Mouse (Mus musculus) mouse embryonic stem cell (cell line): Measurements from ENCODE around the gene Zcchc10.
"Not testable (repeated sequence)": the region's sequence is repeated elsewhere in the genome, so short reads cannot be mapped to it uniquely, and the experiment has no call there.

ENCODE experiments used
- in situ Hi-C, 2 experiments: fragments of 300-500 bp; cut with MboI; formaldehyde crosslinking; loops; 1 replicate in 1 of 2; 3 replicates in 1 of 2; pipeline ENCODE4 v1.14.3; 2019 to 2020; ENCODE audit warnings: low sequenced_read_pairs in 2 of 2, low pct_unique_long_range_greater_than_20kb in 1 of 2, mixed read lengths in 1 of 2; ENCODE audit not compliant: unreplicated experiment in 1 of 2

Gene Zcchc10

DNA sequence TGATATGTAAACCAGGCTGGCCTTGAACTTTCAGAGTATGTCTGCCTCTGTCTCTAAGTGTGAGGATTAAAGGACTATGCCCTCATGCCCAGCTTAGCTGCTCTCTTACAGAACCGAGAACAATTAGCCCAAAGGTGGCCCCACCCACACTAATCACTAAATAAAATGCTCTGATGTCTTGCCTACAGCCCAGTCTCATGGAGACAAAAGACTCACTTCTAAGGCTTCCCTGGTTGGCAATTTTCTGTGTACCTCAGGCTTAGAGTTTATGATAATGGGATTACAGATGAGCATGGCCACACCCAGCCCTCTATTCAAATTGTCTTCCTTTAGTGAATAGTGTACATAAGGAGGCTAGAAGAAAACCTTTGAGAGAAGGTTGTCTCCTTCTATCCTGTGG, 13.1 kb upstream of the Zcchc10 start:
- in situ Hi-C loops = no loop called here

DNA sequence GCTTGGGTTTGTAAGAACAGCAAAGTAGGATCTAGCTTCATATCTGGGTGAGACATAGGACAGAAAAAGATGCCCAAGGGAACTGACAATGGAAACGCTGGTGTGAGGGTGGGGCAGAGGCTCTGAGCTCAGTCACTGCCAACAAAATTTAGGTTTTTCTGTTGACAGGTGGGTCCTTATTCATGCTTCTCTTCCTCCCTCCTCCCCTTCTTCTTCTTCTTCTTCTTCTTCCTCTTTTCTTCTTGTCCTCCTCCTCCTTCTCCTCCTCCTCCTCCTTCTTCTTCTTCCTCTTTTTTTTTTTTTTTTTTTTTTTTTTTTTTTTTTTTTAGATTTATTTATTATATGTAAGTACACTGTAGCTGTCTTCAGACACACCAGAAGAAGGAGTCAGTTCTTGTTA, 11.7 kb upstream of the Zcchc10 start:
- in situ Hi-C loops = not testable (repeated sequence)

DNA sequence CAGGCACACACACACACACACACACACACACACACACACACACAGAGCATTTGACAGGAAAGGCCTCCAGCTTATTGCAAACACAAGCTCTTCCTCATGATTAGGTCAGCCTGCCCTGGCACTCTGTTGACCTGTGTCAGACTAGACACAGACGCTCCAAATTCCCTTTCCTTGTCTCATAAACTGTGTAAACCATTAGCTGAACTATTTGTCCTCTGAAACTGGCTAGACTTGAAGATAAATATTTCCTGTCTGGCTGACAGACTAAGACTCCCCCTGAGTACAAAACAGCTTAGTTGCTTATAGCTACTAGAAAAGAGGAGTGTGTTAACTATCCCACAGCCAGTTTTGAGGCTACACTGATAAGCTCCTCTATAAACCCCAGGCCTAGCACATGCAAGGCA, 9.7 kb upstream of the Zcchc10 start:
- in situ Hi-C loops = no loop called here

DNA sequence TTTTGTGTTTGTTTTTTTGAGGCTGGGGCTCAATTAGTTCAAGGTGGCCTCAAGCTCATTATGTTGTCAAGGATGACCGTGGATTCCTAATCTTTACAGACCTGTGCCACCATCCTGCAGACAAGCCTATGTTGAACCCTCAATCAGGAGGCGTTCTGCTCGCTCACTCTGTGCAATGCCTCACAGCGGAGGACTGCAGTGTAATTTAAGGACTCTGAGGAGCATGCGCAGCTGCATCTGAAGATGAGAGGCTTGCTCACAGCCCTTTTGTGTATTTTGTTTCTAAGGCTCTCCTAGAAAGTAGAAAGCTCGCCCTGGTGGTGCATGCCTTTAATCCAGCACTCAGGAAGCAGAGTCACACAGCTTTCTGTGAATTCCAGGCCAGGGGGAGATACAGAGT, 7.5 kb upstream of the Zcchc10 start:
- in situ Hi-C loops = no loop called here

DNA sequence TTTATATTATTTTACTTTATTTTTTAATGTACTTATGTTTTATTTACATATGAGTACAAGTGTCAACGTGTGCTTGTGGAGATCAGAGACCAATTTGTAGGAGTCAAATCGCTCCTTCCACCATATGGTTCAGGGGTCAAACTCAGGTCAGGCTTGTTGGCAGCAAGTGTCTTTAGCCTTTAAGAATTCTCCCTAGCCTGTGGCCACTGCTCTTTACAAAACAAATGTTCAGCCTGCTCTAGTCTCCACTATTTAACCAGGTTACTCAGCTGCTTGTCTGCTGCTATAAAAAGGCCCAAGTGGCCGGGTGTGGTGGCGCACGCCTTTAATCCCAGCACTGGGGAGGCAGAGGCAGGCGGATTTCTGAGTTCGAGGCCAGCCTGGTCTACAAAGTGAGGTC, 6.4 kb upstream of the Zcchc10 start:
- in situ Hi-C loops = no loop called here

DNA sequence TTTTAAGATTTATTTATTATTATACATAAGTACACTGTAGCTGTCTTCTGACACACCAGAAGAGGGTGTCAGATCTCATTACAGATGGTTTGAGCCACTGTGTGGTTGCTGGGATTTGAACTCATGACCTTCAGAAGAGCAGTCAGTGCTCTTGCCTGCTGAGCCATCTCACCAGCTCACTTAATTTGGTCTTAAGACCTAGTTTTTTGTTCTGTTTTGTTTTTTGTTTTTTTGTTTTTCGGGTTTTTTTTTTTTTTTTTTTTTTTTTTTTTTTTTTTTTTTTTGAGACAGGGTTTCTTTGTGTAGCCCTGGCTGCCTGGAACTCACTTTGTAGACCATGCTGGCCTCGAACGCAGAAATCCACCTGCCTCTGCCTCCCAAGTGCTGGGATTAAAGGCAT, 5.9 kb upstream of the Zcchc10 start:
- in situ Hi-C loops = not testable (repeated sequence)

DNA sequence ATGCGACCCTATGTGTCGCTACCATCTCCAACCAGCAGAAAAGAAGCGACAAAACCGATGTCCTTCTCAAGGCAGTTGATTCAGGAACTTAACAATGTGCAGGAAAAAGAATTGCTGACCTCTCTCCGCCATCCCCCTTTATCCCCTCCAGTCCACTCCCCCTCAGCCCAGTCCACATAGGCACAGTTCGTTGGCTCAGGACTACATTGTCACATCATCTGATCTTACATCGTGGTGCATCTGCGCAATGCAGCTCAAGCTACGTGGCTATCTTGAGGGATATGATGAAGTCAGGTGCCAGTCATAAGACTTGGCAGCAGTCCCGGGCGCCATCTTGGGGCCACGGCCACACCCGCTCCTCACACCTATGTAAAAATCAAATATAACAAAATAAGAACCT, 4.6 kb upstream of the Zcchc10 start:
- in situ Hi-C loops = not testable (repeated sequence)

DNA sequence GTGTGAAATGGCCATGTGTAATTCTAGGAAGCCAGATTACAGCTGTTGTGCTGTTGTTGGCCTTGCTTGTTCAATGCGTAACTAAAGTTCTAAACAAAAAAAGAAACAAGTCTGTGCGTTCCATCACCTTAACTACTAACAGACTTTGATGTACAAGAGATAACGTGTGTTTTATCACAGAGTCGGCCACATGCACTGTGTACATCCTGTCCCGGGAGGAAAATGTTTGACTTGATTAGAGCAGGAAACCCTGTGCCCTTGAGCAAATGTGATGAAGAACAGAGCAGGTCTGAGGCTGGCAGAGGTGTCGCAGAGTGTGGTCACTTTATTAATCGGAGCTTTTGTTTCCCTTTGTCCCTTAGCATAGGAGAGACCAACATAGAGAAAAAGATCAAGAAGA, 5.8 kb downstream of the Zcchc10 start:
- in situ Hi-C loops = no loop called here

DNA sequence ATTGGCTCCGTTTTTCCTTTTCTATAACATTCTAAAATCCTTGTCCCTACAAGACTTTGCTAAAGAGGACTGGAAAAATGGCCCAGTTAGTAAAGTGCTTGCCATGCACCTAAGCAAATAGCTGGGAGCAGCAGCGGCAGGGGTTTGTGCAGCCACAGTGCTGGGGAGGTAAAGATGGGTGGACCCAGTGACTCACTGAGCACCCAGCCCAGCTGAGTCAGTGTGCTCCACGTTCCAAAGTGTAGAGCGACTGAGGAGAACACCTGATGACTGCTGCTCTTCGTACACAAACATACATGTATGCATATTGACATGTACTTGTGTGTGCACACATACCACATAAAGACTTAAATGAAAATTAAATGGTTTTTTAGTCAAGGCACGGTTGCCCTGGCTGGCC, 6.6 kb downstream of the Zcchc10 start:
- in situ Hi-C loops = no loop called here

DNA sequence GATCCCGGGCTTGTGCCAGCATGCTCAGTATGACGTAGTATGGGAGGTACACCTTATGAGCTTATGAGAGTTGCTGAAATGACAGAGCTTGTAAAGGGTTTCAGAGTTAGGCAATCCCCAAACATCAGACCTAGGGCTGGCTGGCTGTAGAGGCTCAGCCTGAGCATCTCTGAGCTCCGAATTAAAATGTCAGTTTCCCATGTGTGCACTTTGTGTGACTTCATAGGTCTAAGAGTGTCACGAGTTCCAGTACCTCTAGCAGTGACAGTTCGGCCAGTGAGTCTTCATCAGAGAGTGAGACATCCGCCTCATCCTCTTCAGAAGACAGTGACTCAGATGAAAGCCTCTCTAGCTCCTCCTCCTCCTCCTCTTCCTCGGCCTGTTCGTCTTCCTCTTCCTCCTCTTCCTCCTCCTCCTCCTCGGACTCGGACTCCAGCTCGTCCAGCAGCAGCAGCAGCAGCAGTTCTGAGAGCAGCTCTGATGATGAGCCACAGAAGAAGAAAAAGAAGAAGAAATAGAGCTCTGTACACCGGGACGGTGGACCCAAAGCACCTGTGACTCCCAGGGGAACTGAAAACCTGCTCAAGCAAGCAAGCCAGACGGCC, 7.7 kb downstream of the Zcchc10 start:
- in situ Hi-C loops = no loop called here

DNA sequence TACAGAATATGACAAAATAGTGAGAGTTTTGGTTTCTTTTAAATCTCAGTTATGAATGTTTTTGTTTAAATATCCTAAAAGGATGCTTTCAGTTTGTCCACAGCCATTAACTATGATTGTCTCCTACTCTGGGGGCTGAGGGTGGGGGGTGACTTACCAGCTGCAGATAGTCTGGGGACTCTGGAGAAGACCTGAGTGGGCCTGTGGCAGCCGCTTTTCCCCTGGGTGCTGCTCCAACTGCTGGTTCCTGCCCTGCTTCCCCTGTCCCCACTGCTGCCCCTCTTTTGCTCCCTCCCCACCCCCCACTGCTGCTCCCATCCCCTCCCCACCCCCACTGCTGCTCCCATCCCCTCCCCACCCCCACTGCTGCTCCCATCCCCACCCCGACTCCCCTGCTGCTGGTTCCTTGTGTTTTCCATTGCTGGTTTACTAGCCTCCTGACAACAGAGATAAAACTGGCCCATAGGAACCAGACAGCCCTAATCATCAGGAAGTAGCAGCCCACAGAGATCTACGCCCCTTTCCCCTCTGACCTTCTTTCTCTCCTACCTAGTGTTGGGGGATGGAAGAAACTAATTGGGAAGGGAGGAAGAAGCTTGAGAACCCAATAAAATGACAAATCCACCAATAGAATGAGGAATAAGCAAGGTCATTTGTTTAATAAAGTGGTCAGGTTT, 11.2 kb downstream of the Zcchc10 start:
- in situ Hi-C loops = no loop called here

DNA sequence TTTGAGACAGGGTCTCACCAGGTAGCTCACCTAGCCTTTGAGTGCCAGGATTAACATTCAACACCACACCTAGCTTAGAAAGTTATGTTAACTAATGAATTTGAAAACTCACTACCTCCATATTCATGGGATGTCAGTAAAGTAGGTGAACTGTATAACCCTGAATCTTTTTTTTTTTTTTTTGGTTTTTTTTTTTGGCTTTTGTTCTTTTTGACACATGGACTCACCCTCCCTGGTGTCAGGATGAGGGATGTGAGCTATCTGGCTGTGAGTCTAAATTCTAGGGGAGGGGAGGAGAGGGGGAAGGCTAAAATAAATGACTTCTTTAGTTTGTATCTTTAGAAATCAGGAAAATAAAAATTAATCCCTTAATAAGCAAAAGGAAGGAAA, 11.7 kb downstream of the Zcchc10 start:
- in situ Hi-C loops = no loop called here

DNA sequence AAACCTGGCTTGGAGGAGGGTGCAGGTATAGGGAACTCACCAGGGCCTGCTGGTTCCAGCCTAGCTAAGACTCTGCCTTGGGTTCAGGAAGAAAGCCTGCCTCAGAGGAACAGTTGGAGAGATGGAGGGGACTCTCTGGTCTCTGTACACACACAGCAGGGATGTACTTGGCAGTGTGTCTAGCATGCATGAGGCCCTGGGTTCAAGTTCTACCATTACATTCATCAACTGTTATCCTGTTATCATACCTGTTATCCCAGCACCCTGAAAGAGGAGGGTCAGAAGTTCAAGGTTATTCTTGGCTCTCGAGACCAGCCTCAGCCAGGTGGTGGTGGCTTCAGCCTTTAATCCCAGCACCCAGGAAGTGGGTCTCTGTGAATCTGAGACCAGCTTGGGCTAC, 12.4 kb downstream of the Zcchc10 start:
- in situ Hi-C loops = no loop called here

DNA sequence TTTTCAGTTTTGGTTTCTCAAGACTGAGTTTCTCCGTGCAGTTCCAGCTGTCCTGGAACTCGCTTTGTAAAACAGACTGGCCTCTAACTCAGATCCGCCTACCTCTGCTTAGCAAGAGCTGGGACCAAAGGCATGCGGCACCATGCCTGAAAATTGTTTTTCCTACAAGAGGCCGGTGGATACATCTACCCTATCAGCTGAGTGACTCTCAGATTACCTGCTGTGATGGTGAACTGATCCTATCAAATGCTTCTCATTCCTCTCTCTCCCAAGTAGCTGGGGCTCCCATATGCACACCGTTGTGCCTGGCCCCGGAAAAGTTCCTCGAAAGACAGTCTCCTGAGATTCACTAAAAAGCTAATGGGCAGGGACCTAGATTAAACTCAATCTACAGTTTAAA, 13.2 kb downstream of the Zcchc10 start:
- in situ Hi-C loops = no loop called here

DNA sequence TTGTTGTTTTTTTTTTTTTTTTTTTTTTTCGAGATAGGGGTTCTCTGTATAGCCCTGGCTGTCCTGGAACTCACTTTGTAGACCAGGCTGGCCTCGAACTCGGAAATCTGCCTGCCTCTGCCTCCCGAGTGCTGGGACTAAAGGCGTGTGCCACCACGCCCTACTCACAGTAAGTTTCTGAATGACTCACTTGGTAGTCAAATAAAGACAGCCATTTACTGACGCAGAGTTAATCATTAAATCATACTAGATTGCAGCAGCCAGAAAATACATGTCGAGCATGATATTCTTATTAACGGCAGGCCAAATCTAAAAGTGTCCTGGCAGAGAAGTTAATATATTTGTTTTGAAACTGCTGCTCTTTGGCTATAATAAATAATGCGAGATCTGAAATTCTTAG, 16.5 kb downstream of the Zcchc10 start:
- in situ Hi-C loops = not testable (repeated sequence)

DNA sequence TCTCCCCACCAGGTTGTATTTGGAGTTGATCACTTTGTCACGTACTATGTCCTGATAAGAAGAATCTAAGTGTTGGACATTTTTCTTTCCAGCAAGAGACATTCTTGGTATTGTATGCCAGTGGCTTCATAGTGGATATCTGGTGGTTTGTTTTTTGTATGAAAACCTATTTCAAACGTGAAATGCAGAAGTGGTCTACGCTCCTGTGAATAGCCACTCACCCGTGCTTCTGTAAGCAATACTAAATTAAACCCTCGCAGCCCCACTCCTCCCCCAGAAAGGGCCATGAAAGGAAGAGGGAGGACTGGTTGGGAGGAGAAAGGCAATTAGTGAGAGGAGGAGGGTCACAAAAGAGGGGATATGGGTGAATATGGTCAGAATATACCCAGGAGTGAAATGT, 18.2 kb downstream of the Zcchc10 start:
- in situ Hi-C loops = no loop called here

DNA sequence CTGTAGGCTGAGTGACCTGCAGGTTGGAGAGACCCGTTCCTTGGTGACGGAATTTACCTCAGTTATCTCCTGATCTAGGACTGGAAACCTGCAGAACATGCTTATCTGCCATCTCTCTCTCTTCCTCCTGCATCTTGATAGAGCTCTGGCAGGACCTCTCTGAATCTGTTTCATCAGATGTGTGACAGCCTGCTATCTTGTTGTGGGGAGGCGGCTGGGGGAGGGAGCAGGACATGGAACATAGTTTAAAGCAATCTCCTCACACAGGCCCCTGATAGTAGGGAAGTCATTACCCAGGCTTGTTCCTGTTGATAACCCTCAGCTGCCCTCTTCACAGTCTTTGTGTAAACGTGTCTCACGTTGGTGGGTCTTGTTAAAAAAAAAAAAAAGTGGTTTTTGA, 20.8 kb downstream of the Zcchc10 start:
- in situ Hi-C loops = no loop called here

DNA sequence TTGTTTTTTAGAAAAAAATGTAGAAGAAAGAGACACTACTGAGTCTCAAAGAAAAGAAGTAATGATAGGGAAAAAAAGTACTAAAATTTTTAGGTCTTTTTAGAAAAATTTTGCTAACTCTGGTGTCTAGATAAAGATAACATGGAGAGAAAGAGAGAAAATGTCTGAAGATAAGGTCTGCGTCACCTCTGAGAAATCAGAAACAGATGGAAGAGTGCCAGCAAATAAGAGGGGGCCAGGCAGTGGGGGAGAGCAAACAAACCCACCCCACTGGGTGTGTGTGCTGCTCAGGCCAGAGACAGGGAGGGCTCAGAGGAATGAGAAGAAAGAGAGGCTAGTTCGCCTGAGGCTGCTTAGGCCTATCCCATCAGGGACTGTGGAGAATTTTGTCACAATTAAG, 21.3 kb downstream of the Zcchc10 start:
- in situ Hi-C loops = no loop called here

DNA sequence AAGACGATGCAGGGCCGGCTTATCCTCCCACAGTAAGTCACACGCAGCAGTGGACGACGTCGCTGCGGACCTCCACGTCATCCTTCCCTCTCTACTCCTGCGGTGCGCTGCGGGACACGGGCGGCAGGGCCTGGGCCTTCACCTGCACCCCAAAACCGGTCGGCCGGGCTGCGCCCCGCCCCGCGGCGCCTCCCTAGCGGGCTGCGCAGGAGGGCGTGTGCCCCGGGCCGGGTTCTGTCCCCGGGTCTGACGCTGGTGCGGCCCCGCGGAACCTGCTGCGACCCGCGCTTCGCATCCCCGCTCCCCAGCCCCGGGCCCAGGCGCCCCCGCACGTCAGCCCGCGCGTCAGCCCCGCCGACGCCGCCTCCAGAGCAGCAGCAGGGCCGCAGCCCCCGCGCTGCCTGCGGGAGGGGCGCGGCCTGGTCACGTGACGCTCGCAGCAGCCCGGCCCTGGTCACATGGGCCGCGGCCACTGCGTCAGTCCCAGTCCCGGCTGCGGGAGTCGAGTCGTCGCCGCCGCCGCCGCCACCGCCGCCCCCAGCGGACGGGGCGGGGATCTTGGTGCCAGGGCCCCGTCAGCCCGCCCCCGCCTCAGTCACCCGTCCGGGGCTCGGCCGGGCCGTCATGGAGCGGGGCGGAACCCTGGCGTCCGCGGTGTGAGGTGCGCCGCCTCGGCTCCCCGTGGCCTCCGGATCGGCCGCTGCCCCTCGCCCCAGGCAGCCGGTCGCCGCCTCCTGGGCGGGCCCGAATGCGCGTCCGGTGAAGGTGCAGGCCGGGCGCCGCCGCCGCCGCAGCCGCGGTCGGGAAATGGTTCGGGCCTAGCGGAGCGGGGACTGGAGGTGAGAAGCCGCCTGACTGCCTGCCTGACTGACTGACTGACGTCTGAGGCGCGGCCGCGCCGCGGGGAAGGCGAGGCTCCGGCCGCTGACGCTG, 26.1 kb downstream of the Zcchc10 start, which contains the start of gene Aff4:
Gene Aff4 (plus strand): TSS at position 543 of the 933 bp plus-strand sequence.
- in situ Hi-C loops = no loop called here
